Mouse (Mus musculus) liver, adult 2 months (tissue): ENCODE results near the gene Hoxc9. TPM values are rescaled to one million over a fixed set of nuclear protein-coding genes. Genes with fewer than 3 reads are reported as not detected.

ENCODE experiments used
- DNase-seq: peaks from one replicate; pipeline ENCODE4 v3.0.0-alpha.2; 2011; ENCODE audit warnings: low read depth, low spot score; ENCODE audit errors: extremely low read depth
- H3K27ac ChIP-seq: fragments of 200-500 bp; replicated peaks from 2 replicates; pipeline ENCODE4 v1.5.1; 2012; ENCODE audit warnings: low read depth, mild to moderate bottlenecking, control low read depth, inconsistent platforms, low read length; ENCODE audit not compliant: insufficient read depth
- H3K27me3 ChIP-seq: fragments of 200-500 bp; 2 replicates; pipeline ENCODE4 v1.6.1; 2012; ENCODE audit warnings: mild to moderate bottlenecking, moderate library complexity, low read length, inconsistent platforms; ENCODE audit not compliant: control insufficient read depth, insufficient read depth
- H3K36me3 ChIP-seq: fragments of 200-500 bp; 2 replicates; pipeline ENCODE4 v1.6.1; 2012; ENCODE audit warnings: low read length, inconsistent platforms; ENCODE audit not compliant: control insufficient read depth, insufficient read depth
- H3K4me1 ChIP-seq: fragments of 200-500 bp; 2 replicates; pipeline ENCODE4 v1.6.1; 2011; ENCODE audit warnings: low read length; ENCODE audit not compliant: control insufficient read depth, insufficient read depth
- H3K4me3 ChIP-seq: fragments of 200-500 bp; 2 replicates; pipeline ENCODE4 v1.5.1; 2011; ENCODE audit warnings: low read depth, mild to moderate bottlenecking, control low read depth, low read length, moderate library complexity; ENCODE audit not compliant: insufficient read depth
- H3K79me2 ChIP-seq: fragments of 200-500 bp; 2 replicates; pipeline ENCODE4 v1.6.1; 2012; ENCODE audit warnings: inconsistent platforms, mild to moderate bottlenecking, low read length, moderate library complexity; ENCODE audit not compliant: control insufficient read depth, insufficient read depth
- H3K9ac ChIP-seq: fragments of 200-500 bp; 2 replicates; pipeline ENCODE4 v1.6.1; 2012; ENCODE audit warnings: low read depth, mild to moderate bottlenecking, control low read depth, inconsistent platforms, low read length
- CTCF ChIP-seq: fragments of 200-500 bp; IDR thresholded peaks from 2 replicates; pipeline ENCODE4 v1.5.1; 2011; ENCODE audit warnings: low read depth, low read length, control low read depth
- POLR2A ChIP-seq: fragments of 200-500 bp; IDR thresholded peaks from 2 replicates; pipeline ENCODE4 v1.6.1; 2011; ENCODE audit warnings: low read length, control low read depth; ENCODE audit not compliant: insufficient read depth; ENCODE audit errors: extremely low read depth
- WGBS: fragments of 180-500 bp; shearing (Covaris S2); methylation state at CpG from one replicate; pipeline ENCODE4 v1.1.7; 2018; 5-methylcytosine and 5-hydroxymethylcytosine counted together
- polyA plus RNA-seq: library from polyadenylated mRNA; depleted of rRNA; stranded (reverse); fragments of >200 nt; gene quantifications from 2 replicates; pipeline ENCODE4 v1.2.3, GENCODE M21; 2012; rRNA removed
- total RNA-seq: library from RNA; depleted of rRNA; stranded (reverse); fragments of >200 nt; gene quantifications from 2 replicates; pipeline ENCODE4 v1.2.3, GENCODE M21; 2014; rRNA removed

The Hoxc9 gene
- total and polyA plus RNA-seq, 2 experiments, result not detected

DNA sequence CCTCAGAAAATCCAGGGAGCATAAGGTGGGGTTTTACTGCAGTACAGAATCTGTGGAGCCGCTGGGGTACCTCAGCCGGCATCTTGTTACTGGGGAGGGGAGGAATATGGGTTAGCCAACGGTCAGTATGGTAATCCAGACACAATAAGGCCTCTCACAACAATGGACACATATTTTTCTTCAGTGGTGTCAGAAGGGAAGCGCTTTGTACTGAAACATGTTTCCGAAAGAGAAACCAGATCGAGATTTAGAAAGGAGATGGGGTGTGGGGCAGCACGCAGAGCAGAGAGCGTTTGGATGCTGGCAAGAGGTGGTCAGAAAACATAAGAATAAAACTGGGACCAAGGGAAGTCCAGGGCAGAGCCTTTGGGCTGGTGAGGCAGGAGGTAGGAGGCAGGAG, 53.9 kb downstream of the Hoxc9 start:
- 20% methylated on average over 8 of the region's 8 CpGs for WGBS
- Histone ChIP-seq H3K9ac (no peak overlapping the region), H3K27me3 (peaks cover 32% of the 10 kb centered on the region), H3K4me1 (no peaks in the 10 kb centered on the region), H3K4me3 (no peak overlapping the region), H3K36me3 (no peaks in the 10 kb centered on the region), H3K79me2 (no peaks in the 10 kb centered on the region), H3K27ac (no peak overlapping the region)
- TF ChIP-seq CTCF (no peak), POLR2A (no peak)
- no peak for DNase-seq

DNA sequence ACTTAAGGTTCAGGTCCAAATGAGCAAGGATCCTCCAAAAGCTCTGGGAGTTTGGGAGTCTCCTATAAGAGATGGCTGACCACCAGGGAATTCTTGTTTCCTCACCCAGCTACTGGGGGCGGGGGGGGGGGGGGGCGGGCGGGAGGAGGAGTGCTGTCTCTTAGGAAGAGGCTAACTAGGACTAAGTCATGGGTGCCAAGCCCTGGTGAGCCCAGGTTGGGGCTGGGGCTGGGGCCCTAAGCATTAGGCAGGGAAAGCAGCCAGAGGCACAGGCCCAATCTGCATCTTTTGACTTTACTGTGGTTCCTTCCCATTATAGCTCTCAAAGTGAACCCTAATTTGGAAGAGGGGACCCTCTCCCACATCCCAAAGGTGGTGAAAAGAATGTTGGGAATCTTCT, 55.9 kb downstream of the Hoxc9 start:
- no peak for DNase-seq
- H3K9ac ChIP-seq, result no peak overlapping the region
- no peak overlapping the region for H3K27ac ChIP-seq
- WGBS, result 0% methylated on average over 2 of the region's 3 CpGs
- no peaks in the 10 kb centered on the region for H3K4me1 ChIP-seq
- TF ChIP-seq CTCF, result no peak
- TF ChIP-seq POLR2A, result no peak
- H3K27me3 ChIP-seq, result peaks cover 30% of the 10 kb centered on the region; the same call in 1 of the 2 replicates
- H3K36me3 ChIP-seq, result no peaks in the 10 kb centered on the region
- no peaks in the 10 kb centered on the region for H3K79me2 ChIP-seq
- H3K4me3 ChIP-seq, result no peak overlapping the region

DNA sequence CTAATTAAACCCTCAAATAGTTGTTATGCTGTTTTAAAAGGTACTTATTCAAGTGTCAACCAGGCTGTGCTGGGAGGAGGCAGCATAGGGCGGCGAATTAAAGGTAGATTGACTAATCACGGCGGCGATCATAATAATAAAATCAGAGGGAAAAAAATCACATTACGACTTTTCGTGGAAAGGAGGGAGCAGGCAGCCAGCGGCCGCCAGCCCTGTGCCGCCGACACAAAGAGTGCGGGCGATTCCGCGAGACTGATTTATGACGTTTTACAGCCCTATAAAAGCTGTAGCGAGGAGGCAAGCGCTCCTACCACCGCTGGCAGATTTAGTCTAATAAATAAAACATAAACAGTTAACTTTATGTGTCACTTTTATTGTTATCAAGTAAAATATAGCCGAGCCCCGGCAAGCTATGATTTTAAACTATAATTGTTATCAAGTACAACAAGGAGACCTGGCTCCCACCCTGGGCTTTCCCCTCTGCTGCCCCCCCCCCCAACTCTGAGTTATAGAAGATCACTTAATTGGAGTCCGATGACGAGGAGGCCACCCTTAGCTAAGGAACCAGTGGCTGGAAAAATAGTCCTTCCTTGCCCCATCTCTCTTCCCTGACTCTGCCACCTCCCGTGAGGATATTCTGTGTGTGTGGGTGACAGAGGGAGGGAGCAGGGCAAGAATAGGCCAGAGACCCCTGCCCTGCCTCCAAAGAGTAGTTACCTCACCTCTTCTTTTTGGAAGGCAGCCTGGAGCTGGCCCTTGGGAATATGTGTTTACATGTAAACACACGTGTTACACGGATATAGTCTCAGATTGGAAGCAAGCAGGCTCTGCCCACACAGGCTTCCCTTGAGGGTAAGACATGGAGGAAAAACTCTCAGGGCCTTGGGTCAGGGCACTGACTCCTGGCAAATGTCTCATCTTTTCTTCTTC, 56.7 kb downstream of the Hoxc9 start:
- H3K27me3 ChIP-seq, result peaks cover 31% of the 10 kb centered on the region; the same call in 1 of the 2 replicates
- no peaks in the 10 kb centered on the region for H3K36me3 ChIP-seq
- DNase-seq, result no peak
- no peaks in the 10 kb centered on the region for H3K79me2 ChIP-seq
- H3K27ac ChIP-seq, result no peak overlapping the region
- no peaks in the 10 kb centered on the region for H3K4me1 ChIP-seq
- WGBS, result 3% methylated on average over 26 of the region's 26 CpGs
- H3K9ac ChIP-seq, result no peak overlapping the region
- H3K4me3 ChIP-seq, result no peak overlapping the region
- TF ChIP-seq POLR2A (no peak), CTCF (no peak)

DNA sequence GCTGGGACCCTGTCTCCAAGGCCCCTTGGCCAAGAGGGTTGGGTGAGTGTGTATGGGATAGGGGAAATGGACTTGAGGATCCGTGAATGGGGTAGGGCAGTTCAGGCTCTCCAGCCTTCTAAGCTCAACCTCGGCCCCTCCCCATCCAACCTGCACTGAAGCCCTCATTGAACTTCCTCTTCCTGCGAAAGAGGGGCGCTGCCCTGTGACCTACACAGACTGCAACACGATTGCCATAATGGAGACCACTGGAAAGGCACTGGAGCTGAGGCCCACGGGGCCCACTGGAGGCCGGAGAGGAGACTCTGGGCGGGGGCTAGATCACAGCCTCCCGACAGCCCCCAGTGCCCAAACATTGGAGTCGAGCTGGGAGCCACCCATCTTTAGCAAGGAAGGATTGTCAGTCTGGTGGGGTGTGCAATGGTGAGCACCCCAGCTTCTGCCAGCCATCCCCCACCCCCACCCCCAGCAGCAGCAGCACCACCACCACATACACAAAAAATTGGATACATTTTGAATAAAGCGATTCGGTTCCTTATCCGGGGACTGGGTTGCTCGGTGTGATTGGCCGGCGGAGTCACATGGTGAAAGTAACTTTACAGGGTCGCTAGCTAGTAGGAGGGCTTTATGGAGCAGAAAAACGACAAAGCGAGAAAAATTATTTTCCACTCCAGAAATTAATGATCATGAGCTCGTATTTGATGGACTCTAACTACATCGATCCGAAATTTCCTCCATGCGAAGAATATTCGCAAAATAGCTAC, 58.0 kb downstream of the Hoxc9 start:
- DNase-seq, result no peak
- 2% methylated on average over 24 of the region's 24 CpGs for WGBS
- H3K4me1 ChIP-seq, result no peaks in the 10 kb centered on the region
- H3K27me3 ChIP-seq, result peaks cover 34% of the 10 kb centered on the region; the same call in 1 of the 2 replicates
- H3K9ac ChIP-seq, result no peak overlapping the region
- H3K4me3 ChIP-seq, result no peak overlapping the region
- H3K36me3 ChIP-seq, result no peaks in the 10 kb centered on the region
- H3K27ac ChIP-seq, result no peak overlapping the region
- H3K79me2 ChIP-seq, result no peaks in the 10 kb centered on the region
- TF ChIP-seq CTCF (no peak), POLR2A (no peak)

Other genes starting within 250 kb of the Hoxc9 start
- gene Hoxc13, start 55.3 kb upstream of the Hoxc9 start, total RNA-seq, result not detected in 2 replicates
- gene Hoxc13, start 55.3 kb upstream of the Hoxc9 start, polyA plus RNA-seq, result not detected in 2 replicates
- not detected in 2 replicates for gene Hoxc12, start 39.7 kb upstream of the Hoxc9 start, total RNA-seq
- not detected in 2 replicates for gene Hoxc12, start 39.7 kb upstream of the Hoxc9 start, polyA plus RNA-seq
- gene Hoxc11, start 22.0 kb upstream of the Hoxc9 start, total RNA-seq, result not detected in 2 replicates
- not detected in 2 replicates for gene Hoxc11, start 22.0 kb upstream of the Hoxc9 start, polyA plus RNA-seq
- gene Hoxc10, start 9.6 kb upstream of the Hoxc9 start, total RNA-seq, result not detected in 2 replicates
- gene Hoxc10, start 9.6 kb upstream of the Hoxc9 start, polyA plus RNA-seq, result not detected in 2 replicates
- gene Hoxc5, start 9.0 kb upstream of the Hoxc9 start, total RNA-seq, result under 0.01 TPM in 1 of 2 replicates, not detected in the other
- not detected in 2 replicates for gene Hoxc5, start 9.0 kb upstream of the Hoxc9 start, polyA plus RNA-seq
- not detected in 2 replicates for gene Hoxc8, start 14.2 kb downstream of the Hoxc9 start, total RNA-seq
- gene Hoxc8, start 14.2 kb downstream of the Hoxc9 start, polyA plus RNA-seq, result not detected in 2 replicates
- not detected in 2 replicates for gene Hoxc6, start 21.8 kb downstream of the Hoxc9 start, total RNA-seq
- gene Hoxc6, start 21.8 kb downstream of the Hoxc9 start, polyA plus RNA-seq, result not detected in 2 replicates
- 0.20 TPM in 1 of 2 replicates, not detected in the other for gene Hoxc4, start 42.5 kb downstream of the Hoxc9 start, total RNA-seq
- gene Hoxc4, start 42.5 kb downstream of the Hoxc9 start, polyA plus RNA-seq, result not detected in 2 replicates
- gene Smug1, start 190.7 kb downstream of the Hoxc9 start, total RNA-seq, result 6.8 and 8.1 TPM in 2 replicates
- 9.9 and 11.1 TPM in 2 replicates for gene Smug1, start 190.7 kb downstream of the Hoxc9 start, polyA plus RNA-seq